Mouse (Mus musculus): Measurements from ENCODE around the gene Edem3.
"Not testable (repeated sequence)": the region's sequence is repeated elsewhere in the genome, so short reads cannot be mapped to it uniquely, and the experiment has no call there.

Gene Edem3

DNA sequence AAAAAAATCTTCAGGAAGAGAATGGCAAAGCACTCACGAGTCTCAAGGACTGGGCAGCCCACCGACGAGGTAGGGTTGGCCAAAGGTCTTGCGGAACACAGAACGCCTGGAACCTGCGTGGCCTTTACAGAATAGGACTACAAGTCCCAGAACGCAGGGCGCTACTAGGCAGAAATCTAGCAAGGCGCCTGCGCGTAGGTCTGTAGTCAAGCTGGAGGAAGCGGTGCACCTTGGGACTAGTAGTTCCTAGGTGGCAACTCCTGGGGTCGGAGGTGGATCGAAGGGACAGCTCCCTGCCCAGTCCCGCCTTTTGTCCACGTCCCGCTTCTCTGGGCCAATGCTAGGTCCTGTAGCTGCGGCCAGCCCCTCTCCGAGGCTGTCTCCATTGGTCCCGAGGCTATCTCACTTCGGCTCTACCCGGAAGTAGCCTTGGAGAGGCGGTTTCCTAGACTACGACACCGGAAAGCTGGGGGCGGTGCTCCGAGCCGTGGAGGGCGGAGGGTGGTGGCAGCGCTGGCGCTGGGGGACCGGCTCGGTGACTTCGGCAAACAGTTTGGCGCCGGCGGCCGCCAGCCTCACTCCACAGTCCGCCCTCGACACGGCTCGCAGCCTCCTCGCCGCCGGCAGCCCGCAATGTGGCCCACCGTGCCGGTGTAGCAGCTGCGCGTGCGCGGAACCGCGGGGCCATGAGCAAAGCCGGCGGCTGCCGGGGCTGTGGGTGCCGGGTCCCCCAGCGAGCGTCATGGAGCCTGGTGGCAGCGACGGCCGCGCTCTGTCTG is at the start of gene Edem3:
Gene Edem3 (plus strand): TSS at position 491 of the 779 bp plus-strand sequence.
- peak; percentile 90 to 96 for DNase-seq

DNA sequence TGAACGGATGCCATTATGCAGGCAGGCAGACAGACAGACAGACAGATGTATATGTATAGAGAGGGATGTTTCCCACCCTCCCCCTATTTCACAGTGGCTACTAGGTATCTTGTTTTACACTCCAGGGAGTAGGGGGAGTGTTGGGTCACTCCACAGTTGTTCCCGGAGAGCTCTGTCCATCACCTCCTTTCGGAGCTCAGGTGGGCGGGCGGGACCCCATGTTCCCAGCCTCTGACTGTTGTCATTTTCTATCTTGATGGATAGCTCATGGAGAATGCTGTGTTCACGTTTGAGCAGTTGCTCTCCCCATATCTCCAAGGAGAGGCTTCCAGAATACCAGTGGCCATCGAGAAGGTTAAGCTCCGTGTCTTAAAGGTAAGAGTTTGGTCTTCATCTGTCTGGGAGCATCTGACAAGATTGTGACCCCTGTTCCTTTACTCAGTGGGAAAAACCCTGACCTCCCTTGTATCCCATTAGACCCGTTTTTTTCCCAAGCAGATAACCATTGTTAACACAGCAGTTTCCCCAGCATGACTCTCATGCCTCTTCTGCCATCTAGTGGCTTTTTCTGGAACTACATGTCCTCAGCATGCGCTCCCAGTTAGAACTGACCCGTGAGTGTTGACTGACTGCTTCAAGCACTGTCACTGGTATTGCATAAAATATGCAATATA is 49.3 kb upstream of the Edem3 start:
- DNase-seq = peak; percentile 30 to 71

DNA sequence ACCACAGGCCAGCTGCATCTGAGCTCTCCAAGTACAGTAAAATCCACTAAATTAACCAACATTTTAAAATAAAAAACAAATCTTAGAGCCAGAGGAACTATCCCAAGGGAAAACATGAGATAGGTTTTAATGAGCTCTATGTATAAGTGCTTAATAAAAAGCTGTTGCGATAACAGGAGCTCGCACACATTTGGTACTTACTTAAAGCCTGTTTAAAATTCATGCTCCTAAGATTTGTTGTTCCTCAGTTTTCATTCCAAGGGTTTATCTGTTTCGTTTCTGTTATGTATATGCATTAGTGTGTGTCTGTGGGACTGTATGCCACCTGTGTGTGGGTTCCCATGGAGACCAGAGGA is 48.8 kb upstream of the Edem3 start:
- no peak for DNase-seq

DNA sequence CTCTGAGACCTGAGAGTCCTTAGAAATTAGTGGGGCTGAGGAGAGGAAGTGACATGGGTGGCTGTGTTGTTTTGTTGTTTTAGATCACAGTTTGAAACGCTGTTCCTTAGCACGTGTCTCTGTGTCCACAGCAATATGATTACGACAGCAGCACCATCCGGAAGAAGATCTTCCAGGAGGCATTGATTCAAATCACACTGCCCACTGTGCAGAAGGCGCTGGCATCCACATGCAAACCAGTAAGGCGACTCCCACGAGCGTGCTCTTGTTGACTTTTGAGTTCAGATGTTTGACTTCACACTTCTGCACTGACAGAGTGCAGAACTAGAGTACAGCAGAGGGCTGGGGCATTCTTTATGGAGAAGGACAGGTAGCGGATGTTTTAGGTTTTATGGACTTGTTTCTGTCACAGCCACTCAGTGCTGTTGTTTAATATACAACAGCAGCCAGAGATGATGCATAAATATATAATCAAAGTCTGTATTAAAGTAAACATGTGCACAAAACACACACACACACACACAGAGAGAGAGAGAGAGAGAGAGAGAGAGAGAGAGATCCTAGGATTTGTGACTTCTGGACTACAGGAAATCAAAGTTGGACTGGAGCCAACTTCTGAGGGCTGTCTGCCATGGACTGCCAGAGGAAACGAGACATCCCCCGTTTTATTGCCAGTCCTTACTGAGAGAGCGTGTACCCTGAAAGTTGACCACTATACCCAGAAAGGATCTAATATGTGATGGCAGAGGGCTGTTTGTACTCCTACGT is 46.0 kb upstream of the Edem3 start:
- DNase-seq = no peak

DNA sequence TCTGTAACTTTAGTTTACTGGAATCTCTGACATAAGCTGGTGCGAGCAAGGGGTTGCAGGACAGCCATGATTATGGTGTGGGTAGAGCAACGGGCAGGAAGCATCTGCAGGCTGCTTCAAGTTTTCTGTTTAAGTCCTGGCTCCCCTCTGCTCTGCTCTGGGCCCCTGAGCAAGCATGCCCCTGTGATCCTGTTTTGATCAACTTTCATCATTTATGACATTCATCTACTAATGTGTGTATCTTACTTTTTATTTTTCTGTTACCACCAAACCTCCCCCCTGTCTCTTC is 45.5 kb upstream of the Edem3 start:
- DNase-seq = no peak

DNA sequence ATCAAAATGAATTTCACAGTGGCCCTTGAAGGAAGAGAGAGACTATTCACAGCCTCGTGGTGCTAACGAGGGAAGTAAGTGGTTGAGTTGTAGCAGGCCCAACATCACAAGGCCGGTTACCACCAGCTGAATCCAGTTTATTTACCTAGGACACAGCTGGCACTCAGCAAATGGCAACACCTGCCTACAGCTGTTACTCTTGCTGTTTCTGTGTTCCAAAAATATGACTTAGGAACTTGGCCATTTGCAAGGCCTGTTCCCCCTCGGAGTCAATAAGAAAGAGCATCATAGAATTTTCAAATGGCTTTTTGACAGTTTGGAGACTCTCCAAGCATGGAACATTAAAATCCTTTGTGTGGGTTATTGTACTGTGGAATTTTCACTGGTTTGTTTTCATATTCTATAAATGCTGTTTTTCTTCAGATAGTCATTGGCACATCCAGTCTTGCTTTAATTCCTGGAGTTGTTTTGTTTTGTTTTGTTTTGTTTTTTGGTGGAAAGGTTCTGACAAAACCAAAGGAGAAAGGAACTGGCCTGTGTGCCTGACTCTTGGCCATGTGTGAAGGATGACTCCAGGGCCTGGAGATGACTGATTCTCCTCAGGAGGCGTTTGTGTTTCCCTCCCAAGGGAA is 44.6 kb upstream of the Edem3 start:
- DNase-seq = no peak

DNA sequence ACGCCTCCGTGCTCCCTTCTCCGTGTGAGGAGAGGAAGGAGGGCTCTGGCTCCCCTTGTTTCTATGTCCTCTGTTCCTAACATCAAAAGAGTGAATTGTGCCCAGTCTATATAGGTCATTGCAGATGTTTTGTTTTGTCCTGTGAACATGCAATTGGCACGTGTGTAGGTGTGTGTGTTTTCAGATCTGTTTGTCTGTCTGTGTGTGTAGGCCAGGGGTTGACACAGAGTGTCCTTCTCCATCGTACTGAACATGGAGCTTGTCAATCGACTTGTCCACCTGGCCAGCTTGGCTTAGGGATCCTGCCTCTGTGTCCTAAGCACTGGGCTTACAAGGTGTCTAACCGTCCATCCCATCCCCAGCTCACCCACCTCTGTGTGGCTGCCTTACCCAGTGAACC is 44.1 kb upstream of the Edem3 start:
- no peak for DNase-seq

DNA sequence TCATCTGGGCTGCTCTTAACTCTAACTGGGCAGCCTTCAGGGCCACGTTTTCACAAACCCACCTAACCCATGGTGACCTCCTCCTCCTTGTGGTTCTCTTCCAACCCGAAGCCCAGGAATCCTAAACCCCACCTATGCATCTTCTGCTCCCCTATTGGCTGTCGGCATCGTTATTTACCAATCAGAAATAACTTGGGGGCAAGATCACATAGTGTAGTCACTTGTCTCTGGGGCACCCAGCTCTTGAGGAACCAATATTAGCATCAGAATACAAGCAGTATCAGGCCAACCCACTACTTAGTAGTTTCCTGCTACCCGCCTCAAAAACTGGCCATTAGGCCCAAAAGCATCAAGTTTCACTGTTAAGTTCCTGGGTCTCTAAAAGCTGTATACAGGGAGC is 42.5 kb upstream of the Edem3 start:
- DNase-seq = no peak

DNA sequence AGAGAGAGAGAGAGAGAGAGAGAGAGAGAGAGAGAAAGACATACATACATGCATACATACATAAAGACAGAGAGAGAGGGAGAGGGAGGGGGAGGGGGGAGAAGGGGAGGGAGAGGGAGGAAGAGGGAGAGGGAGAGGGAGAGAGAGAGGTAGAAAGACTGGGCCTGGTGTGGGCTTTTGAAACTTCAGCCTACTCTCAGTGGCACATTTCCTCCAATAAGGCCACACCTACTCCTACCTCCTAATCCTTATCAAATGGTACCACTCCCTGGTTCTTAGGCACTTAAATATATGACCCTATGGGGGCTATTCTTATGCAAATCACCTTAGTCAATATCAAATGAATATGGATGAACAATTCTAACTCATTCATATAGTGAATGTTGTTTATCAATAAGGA is 41.5 kb upstream of the Edem3 start:
- DNase-seq = no peak

DNA sequence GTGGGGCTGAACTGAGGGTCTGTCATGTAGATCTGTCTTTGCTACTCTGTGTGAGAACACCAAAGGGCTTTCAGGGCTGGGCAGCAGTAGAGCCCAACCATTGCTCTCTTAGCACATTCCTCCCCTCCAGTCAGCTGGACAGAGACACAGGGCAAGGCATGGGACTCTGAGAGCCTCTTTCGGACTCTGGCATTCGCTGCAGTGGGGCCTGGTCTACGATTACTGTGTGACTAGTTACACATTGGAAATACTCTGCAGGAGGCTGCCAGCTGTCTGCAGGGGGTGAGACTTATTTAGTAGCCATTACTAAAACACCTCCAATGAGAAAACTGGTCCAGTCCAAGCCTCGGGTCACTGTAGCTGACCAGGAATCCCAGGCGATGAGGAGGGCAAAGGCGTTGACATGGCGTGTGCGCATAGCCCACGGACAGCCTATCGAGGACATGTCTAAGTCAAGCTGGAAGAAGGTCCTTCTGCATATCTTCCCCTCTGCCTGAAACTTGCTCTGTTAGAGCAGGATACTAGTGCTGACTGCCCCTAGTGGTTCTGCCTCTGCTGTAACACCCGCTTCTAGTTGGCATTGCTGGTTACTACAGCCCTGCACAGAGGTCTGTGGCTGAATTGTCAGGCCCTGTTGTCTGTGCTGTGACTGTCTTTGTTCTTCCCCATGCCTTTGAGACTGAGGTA is 39.0 kb upstream of the Edem3 start:
- no peak for DNase-seq

DNA sequence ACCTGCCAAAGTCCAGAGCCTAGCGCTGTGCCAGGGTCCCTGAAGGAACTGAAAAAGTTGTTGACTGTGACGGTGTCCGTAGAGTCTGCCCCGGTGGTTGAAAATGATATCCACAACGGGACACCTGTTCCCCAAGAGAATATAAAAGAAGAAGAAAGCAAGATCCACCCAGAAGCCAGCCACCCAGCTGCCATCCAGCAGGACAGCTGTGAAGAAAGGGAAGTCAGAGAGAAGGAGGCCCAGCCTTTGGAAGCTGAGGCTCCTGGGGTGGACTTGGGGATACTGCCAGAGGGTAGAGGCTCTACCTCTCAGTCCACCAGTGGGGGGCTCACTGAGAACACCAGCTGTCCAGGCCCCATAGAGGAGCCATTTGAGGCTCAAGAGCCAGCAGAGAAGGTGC is 37.5 kb upstream of the Edem3 start:
- no peak for DNase-seq

DNA sequence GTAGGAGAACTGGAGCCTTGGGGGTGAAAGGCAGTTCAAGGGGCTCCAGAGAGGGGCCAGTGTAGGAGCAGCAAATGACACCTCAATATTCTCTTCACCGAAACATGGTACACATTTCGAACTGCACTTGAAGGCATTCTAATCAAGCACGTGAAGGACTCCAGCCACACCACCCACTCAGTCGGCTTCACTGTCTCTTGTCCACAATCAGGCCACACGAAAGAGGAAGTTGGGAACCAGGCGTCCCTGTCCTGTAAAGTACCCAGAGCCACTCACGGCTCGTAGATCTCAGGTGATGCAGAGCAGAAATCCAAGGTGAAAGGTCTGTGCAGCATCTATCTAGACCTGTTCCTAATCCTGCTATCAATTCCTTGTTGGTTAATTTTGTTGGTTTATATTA is 36.6 kb upstream of the Edem3 start:
- no peak for DNase-seq

DNA sequence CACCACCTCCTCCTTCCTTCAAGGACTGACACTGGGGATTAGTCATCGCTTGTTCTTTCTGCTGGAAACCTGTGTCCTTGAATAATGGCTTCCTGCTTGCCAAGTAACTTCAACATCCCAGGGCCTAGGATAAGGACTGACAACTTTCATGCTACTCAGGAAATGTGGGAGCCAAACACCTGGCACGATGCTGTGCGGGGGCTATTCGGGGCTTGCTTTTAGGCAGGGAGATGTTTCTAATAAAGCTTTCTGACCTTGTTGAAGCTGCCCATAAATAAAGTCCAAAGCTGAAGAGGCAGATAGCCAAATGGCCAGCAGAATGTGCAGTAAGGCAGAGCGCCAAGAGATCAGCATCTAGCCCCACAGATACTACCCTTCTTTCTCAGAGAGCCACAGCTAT is 35.3 kb upstream of the Edem3 start:
- no peak for DNase-seq

DNA sequence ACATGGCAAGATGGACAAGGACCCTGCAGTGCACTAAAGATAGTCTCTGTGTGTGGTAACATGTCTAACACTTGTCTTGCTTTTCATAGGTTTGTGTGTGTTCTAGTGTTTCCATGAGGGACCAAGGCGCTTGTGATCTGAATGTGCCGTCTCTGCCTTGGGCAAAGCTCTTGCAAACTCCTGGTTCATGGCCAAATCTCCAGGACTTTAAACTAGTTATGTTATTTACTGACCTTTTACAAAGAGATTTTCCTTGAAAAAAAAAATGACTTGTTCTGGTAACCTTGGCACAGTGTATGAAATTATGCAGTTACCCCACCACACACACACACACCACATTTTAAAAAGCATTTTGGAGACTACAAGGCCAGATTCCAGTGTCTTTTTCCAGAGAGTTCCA is 34.6 kb upstream of the Edem3 start:
- no peak for DNase-seq

DNA sequence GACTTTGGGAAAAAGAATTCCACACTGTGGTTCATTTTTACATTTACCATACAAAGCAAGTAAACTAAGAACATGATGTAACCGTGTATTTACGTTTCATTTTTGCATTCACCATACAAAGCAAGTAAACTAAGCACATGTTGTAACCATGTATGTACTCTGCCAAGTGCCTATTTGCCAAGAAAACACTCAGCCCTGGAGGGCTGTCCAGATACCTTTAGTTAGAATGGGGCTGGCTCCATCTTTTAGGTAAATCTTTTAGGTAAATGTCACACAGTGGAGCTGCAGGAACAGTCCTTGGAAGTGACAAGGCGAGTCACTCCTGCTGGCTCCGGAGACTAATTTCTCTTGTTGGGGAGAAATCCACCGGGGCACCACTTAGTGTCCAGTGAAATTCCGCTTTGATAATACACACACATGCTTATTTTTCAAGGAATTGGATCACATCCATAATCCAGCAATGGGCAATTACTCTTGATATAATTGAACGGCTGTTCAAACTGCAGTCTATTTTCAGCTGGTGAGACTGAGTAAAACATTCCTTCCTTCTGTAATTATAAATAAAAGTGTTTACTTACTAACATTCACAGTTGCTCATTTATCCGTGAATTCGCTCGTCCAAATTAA is 33.7 kb upstream of the Edem3 start:
- DNase-seq = no peak

DNA sequence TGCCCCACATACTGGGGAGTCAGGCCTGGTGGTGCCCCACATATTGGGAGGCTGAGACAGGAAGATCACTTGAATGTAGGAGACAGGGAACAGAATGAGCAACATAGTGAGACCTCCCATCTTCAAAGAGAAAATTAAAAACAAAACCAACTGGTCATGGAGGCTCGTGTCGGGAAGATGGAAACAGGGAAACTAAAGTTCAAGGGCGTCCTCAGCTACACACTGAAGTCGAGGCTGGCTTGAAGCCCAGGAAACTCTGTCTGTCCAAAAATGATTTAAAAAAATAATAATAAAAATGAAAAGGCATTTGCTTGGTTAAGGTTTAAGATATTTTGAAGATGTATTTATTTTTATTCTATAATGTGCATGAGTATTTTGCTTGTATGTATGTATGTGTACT is 31.4 kb upstream of the Edem3 start:
- DNase-seq = no peak

DNA sequence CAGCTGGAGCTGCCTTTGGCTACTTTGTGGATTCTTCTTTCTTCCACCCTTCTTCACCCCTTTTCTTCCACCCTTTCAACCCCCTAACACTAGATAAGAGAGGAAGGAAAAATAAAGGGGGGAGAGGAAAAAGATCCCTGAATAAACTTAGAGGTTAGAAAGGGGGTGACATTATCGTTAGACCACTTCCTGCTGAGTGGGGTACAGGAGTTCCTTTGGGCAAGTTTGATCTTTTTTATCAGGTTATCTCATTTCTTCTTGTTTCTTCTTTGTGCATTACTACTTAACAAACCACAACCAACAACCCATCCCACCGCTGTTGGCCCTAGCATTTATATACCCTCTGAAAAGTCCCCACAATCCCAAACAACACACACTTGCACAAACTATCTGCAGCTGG is 29.6 kb upstream of the Edem3 start:
- no peak for DNase-seq

DNA sequence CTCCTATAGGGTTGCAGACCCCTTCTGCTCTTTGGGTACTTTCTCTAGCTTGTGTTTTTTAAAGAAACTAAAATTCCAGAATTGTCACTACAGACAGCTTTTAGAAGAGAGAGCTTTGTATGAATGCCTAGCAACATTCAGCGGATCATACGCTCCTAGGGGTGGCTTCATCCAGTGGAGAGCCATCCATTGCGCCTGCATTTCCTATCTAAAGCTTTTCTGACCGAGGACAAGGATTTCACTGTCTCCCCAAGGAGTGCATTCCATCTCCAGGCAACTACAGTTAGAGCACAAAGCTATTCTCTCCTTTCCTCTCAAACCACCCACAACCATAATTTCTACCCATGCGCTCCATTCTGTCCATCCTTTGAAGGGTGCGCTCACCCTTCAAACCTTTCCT is 28.8 kb upstream of the Edem3 start:
- no peak for DNase-seq

DNA sequence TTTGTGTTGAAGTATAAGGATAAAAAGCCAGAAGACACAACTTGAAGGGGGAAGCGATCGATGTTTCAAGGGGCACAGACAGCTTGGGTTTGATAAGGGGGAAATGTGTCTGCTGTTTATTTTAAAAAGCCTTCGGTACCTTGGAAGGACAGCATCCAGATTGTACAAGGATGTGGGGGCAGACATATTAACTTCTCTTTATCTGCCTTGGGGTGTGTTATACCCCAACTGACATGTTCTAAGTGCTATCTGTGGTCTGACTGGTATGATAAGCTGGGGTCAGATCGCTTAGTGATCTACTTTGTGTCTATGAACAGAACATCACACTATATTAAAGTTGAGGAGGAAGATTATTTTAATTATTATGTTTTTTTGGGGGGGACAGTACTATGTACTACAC is 27.0 kb upstream of the Edem3 start:
- DNase-seq = no peak

DNA sequence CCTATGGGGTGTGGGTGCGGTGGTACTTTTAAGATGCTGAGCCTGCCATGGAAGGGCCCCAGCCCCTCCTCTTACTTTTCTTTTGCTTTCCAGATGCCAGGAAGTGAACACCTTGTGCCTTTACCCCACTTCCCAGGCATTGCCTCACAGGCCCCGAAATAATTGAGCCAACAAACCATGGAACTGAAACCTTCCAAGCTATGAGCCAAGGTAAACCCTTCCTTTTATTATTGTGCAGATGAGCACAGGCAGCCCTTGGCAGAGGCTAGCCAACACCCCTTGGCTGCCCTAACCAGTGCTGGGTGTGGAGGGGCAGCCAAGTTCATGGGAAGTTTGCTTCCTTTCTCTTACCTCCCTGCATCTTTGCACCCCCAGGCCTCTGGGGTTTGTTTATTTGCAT is 18.0 kb upstream of the Edem3 start:
- no peak for DNase-seq

DNA sequence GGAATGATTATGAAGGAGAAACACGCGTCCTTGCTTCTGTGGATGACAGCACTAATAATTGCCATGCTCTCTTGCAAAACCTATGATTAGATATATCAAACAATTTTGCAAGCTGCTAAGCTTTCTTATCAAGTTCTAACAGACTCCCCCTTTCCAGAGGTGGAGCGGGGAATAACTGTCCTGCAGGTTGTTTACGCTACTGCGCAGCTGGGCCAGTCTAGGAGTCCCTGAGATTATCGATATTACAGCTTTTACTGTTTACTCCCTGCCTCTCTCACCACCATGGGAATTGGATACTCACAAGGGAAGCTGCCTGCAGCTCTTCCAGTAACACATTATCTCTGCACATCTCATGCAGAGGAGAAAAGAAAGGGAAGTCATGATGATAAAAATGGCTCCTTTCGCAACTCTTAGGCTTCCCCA is 14.0 kb upstream of the Edem3 start:
- DNase-seq = no peak

DNA sequence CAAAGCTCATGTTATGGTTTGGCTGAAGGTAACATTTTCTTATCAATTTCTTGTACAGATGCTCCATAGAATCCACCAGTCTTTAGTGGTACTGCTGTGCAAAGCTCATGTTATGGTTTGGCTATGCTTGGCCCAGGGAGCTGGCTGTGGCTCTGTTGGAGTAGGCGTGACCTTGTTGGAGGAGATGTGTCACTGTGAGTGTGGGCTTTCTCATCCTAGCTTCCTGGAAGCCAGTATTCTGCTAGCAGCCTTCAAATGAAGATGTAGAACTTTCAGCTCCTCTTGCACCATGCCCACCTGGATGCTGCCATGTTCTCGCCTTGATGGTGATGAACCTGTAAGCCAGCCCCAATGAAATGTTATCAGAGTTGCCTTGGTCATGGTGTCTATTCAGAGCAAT is 5.3 kb upstream of the Edem3 start:
- DNase-seq = not testable (repeated sequence)

DNA sequence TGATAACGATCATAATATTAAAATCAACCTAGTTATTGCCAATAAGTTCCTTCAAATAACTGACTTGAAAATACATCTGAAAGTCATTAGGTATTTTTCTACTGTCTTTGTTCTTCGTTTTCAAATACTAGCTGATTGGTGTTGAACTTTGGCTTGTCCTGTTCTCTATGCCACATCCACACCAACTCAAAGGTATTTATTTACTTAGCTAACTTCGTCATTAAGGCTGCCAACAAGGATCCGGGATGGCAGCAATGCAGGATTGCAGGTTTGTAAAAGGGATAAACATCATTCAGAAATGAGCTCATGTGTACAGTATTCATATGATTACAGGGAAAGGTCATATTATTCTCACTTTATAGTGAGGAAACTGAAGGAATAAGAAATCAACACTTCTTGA is 2.2 kb upstream of the Edem3 start:
- DNase-seq = no peak

Measured in spleen, adult 18-20 months (tissue).